Mouse (Mus musculus): ENCODE measurements around the gene Mafk. TPM values are rescaled to one million over a fixed set of nuclear protein-coding genes. Genes with fewer than 3 reads are reported as not detected.

Gene Mafk
- polyA plus RNA-seq, 1 experiment from 2014 or later = 12.5 TPM

DNA sequence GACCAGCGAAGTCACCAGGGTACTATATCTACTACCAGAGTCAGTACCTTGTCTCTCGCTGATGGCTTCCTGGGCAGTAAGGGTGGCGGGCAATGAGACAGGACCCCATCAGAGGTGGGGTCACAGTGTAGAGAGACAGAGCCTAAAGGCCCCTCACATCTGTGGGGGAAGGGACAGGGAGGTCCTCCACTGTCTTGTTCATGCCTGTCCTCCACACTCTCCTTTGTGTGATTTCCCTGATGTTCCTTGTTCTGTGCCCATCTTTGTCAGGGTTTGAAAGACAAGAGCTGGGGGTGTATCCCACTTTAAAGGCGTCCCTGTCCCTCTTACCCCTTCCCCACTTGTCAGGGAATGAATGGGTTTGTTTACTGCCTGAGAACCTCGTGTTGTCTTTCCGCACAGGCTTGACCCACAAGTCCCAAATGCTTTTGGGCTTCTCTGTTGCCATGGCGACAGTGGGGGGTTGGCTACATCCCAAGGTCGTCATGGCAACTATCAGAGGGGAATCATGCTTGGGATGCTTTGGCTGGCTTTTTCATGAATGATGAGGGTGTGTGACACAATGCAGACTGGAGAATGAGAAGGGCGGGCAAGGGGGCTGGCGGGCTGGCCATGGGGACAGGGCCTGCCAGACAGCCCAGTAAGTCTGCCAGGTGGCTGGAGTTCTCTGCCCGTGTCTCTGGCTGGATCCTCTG, 6.3 kb downstream of the Mafk start:
- H3K4me2 ChIP-seq = peak overlapping the region; percentile 34
- peaks cover 55% of the 10 kb centered on the region for H3K4me1 ChIP-seq
- H3K27ac ChIP-seq = peak overlapping the region; percentile 75
- no peaks in the 10 kb centered on the region for H3K27me3 ChIP-seq
- ATAC-seq (ENCODE audit: insufficient number of reproducible peaks, low FRiP score, low TSS enrichment, low read depth) = no peak
- H3K9ac ChIP-seq = peak overlapping the region; percentile 26; the same call in 1 of the 2 replicates
- no peaks in the 10 kb centered on the region for H3K9me3 ChIP-seq
- no peak overlapping the region for H3K4me3 ChIP-seq
- H3K36me3 ChIP-seq = peaks cover 22% of the 10 kb centered on the region
- 39% methylated on average over 11 of the region's 11 CpGs for WGBS

DNA sequence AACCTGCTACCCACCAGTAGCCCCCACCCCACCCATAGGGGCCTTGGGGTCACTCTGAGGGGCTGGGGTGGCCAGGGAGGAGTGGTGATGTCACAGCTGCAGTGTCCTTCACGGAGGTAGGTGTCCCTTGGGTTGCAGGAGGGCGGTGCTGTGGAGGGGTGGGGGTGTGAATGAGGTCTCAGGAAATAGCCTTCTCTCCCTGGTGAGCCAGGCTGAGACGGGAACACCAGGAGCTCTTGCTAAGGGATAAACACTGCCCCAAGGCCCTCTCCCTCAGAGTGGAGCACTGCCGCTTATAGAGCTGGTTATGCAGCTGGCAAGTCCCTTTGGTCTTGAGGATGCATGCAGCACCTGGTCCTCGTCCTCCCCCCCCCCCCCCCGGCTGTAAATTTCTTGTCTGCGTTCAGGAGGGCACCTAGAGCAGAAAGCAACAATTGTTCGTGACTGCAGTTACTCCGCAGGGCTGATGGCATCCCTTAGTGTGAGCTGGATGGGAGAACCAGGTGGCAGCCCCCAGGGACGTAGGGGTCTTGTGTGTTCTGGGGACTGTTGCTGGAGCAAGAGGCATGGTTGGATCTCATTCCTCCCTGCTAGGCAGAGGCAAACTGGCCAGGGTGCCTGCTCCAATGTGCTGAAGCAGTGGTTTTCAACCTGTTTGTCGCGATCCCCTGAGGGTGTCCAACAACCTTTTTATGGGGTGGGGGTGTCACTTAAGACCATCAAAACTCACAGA, 7.0 kb downstream of the Mafk start:
- ATAC-seq (ENCODE audit: insufficient number of reproducible peaks, low FRiP score, low TSS enrichment, low read depth) = no peak
- peak overlapping the region; percentile 27 for H3K4me2 ChIP-seq
- H3K4me3 ChIP-seq = no peak overlapping the region
- H3K27me3 ChIP-seq = no peaks in the 10 kb centered on the region
- H3K4me1 ChIP-seq = peaks cover 53% of the 10 kb centered on the region
- H3K9me3 ChIP-seq = no peaks in the 10 kb centered on the region
- peaks cover 22% of the 10 kb centered on the region for H3K36me3 ChIP-seq
- WGBS = 33% methylated on average over 12 of the region's 12 CpGs
- 0 out of 2 replicates have a peak overlapping the region, but pooled peaks have one; percentile 5 for H3K27ac ChIP-seq
- H3K9ac ChIP-seq = peak overlapping the region; percentile 26; the same call in 1 of the 2 replicates

DNA sequence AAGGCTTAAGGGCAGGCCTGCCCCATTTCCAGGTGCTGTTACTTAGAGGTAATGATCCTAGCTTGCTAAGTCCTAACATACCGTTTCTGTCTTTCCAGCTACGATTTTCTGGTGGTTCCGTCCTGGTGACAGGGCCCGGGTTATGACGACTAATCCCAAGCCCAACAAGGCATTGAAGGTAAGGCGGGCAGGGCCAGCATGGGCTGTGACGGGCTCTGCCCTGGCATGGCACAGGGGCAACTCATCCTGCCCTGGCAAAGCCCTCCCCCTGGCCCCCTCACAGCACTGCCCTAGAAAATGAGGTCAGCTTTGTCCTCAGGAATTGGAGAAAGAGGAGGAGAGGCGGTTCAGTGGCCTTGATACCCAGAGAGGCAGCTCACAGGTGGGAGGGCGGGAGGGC, 7.7 kb downstream of the Mafk start:
- peaks cover 22% of the 10 kb centered on the region for H3K36me3 ChIP-seq
- no peaks in the 10 kb centered on the region for H3K9me3 ChIP-seq
- peaks cover 53% of the 10 kb centered on the region for H3K4me1 ChIP-seq
- H3K27ac ChIP-seq = no peak overlapping the region
- H3K9ac ChIP-seq = no peak overlapping the region
- no peak overlapping the region for H3K4me3 ChIP-seq
- ATAC-seq (ENCODE audit: insufficient number of reproducible peaks, low FRiP score, low TSS enrichment, low read depth) = no peak
- WGBS = 84% methylated on average over 9 of the region's 9 CpGs
- H3K27me3 ChIP-seq = no peaks in the 10 kb centered on the region
- no peak overlapping the region for H3K4me2 ChIP-seq

DNA sequence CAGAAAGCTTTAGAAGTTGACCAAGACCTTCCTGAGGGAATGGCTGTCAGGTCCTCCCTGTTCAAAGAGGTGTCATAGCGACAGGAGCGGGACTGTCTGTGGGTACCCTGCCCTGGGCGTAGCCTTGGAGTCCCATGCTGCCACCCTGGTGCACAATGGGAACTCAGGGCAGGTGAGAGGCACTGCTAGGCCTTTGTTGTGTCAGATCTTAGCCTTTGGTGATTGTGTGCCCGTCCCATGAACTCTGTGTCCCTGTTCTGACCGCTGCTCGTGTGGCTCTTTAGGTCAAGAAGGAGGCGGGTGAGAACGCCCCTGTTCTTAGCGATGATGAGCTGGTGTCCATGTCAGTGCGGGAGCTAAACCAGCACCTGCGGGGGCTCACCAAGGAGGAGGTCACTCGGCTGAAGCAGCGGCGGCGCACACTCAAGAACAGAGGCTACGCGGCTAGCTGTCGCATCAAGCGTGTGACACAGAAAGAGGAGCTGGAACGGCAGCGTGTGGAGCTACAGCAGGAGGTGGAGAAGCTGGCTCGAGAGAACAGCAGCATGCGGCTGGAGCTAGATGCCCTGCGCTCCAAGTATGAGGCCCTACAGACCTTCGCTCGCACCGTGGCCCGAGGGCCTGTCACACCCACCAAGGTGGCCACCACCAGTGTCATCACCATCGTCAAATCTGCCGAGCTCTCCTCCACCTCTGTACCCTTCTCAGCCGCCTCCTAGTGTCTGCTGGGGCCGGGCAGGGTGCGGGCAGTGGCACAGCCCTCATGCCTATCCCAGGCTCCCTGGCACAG, 8.7 kb downstream of the Mafk start:
- Histone ChIP-seq H3K4me1 (peaks cover 50% of the 10 kb centered on the region), H3K4me2 (no peak overlapping the region), H3K36me3 (peaks cover 22% of the 10 kb centered on the region), H3K27ac (no peak overlapping the region), H3K9me3 (no peaks in the 10 kb centered on the region), H3K4me3 (no peak overlapping the region), H3K27me3 (no peaks in the 10 kb centered on the region), H3K9ac (no peak overlapping the region)
- ATAC-seq (ENCODE audit: insufficient number of reproducible peaks, low FRiP score, low TSS enrichment, low read depth) = no peak
- WGBS = 93% methylated on average over 33 of the region's 33 CpGs

DNA sequence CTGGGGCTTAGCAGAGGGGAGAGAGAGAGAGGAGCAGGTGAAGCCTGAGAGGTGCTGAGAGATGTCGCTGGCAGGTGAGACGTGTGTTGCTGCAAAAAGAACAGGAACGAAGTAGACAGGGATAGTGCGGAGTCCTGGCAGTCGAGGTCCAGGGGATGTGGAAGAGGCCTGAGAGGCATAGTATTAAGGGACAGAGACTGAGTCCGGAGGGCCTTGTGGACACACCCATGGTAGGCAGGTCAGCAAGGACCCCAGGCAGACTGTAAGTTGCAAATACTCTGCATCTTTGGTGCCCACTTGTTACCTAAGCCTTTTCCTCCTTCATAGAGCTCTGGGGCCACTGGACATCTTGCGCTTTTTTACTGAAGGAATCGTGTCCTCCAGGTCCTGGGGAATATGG, 9.9 kb downstream of the Mafk start:
- H3K36me3 ChIP-seq = peaks cover 22% of the 10 kb centered on the region
- H3K27me3 ChIP-seq = no peaks in the 10 kb centered on the region
- H3K4me2 ChIP-seq = no peak overlapping the region
- 91% methylated on average over 8 of the region's 8 CpGs for WGBS
- no peaks in the 10 kb centered on the region for H3K9me3 ChIP-seq
- H3K27ac ChIP-seq = no peak overlapping the region
- no peak for ATAC-seq (ENCODE audit: insufficient number of reproducible peaks, low FRiP score, low TSS enrichment, low read depth)
- H3K9ac ChIP-seq = no peak overlapping the region
- no peak overlapping the region for H3K4me3 ChIP-seq
- peaks cover 42% of the 10 kb centered on the region for H3K4me1 ChIP-seq

DNA sequence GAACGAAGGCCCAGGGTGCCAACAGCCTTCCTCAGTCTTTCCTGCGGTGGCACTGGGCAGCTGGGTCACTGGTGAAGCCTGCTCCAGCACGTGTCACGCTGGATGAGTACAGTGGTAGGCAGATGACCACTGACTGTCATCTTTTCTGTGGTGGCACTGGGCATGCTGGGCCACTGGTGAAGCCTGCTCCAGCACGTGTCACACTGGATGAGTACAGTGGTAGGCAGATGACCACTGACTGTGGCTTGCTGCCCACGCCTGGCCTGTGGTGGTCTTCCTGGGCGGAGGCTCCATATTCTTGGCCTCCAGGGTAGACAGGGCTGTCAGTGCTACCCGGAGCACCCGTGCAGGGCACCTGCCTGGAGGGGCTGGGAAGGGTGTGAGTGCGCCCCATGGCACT, 10.6 kb downstream of the Mafk start:
- Histone ChIP-seq H3K4me3 (no peak overlapping the region), H3K9ac (no peak overlapping the region), H3K36me3 (peaks cover 22% of the 10 kb centered on the region), H3K4me1 (peaks cover 35% of the 10 kb centered on the region), H3K27me3 (no peaks in the 10 kb centered on the region), H3K4me2 (no peak overlapping the region), H3K27ac (no peak overlapping the region), H3K9me3 (no peaks in the 10 kb centered on the region)
- ATAC-seq (ENCODE audit: insufficient number of reproducible peaks, low FRiP score, low TSS enrichment, low read depth) = no peak
- WGBS = 90% methylated on average over 10 of the region's 10 CpGs

DNA sequence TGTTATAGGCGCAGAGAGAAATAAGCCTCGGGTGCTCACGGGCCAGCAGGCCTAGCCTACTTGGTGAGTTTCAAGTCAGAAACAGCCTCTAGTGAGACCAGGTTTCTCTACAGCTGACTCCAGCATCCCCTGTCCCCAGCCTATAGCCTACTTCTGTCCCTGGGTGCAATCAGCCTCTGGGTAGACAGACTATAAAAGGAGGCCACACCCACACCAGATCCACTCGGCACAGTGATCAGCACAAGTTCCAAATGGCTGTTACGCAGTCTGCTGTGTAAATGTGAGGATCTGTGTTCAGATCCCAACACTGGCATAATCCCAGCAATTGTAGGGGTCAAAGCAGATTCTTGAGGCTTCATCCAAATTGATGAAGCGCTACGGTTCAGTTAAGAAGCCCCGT, 11.9 kb downstream of the Mafk start:
- Histone ChIP-seq H3K4me2 (no peak overlapping the region), H3K27me3 (no peaks in the 10 kb centered on the region), H3K4me1 (peaks cover 22% of the 10 kb centered on the region), H3K9me3 (no peaks in the 10 kb centered on the region), H3K36me3 (peaks cover 22% of the 10 kb centered on the region), H3K9ac (no peak overlapping the region), H3K27ac (no peak overlapping the region), H3K4me3 (no peak overlapping the region)
- 52% methylated on average over 8 of the region's 8 CpGs for WGBS
- no peak for ATAC-seq (ENCODE audit: insufficient number of reproducible peaks, low FRiP score, low TSS enrichment, low read depth)

DNA sequence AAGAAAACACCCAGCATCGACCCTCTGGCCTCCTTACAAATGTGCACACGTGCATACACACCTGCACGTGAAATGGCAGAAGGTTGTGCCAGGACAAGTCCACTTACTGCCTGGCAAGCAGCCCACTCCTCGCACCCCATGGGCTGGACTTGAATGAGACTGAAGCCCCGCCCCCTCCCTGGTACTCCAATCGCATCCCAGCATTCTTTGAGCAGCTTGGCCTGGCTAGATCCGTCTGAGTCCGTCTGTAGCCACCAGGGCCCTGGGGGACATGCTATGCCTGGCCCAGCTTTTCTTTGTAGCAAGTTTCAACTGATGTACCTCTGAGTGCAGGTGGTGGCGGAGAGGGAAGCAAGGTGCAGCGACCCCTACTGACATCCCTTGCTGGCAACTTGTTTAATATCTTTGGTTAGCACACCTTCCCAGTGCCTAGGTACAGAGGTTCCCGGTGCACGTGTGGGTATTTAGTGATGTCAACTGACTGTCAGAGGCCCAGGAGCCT, 12.3 kb downstream of the Mafk start:
- ATAC-seq (ENCODE audit: insufficient number of reproducible peaks, low FRiP score, low TSS enrichment, low read depth) = no peak
- Histone ChIP-seq H3K9me3 (no peaks in the 10 kb centered on the region), H3K27me3 (no peaks in the 10 kb centered on the region), H3K4me1 (peaks cover 18% of the 10 kb centered on the region), H3K4me3 (no peak overlapping the region), H3K27ac (no peak overlapping the region), H3K4me2 (0 out of 2 replicates have a peak overlapping the region, but pooled peaks have one; percentile 10), H3K36me3 (peaks cover 22% of the 10 kb centered on the region), H3K9ac (no peak overlapping the region)
- WGBS = 6% methylated on average over 12 of the region's 12 CpGs

DNA sequence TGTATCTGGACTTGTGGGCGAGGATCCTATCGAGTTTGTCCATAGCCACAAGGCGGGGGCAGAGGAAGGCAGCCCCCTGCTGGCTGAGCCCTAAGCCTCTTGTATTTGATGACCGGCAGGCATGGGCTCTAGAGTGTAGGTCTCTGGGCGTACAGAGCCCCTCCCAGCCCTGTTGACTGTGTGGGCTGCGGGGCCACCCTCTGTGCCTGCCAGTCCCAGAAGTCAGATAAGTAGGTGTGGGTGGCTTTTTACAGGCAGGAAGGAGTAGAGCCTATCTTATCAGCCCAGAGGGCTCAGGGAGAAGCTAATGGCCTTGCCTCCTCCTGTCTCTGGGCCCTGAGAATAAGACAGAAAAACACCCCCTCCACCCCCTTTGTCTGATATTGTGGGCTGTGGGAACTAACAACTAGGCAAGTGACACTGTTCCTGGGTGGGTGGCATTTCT, 12.8 kb downstream of the Mafk start:
- no peak for ATAC-seq (ENCODE audit: insufficient number of reproducible peaks, low FRiP score, low TSS enrichment, low read depth)
- Histone ChIP-seq H3K4me2 (no peak overlapping the region), H3K36me3 (peaks cover 22% of the 10 kb centered on the region), H3K4me1 (peaks cover 18% of the 10 kb centered on the region), H3K9ac (no peak overlapping the region), H3K9me3 (no peaks in the 10 kb centered on the region), H3K4me3 (no peak overlapping the region), H3K27me3 (no peaks in the 10 kb centered on the region), H3K27ac (no peak overlapping the region)
- 16% methylated on average over 6 of the region's 6 CpGs for WGBS

DNA sequence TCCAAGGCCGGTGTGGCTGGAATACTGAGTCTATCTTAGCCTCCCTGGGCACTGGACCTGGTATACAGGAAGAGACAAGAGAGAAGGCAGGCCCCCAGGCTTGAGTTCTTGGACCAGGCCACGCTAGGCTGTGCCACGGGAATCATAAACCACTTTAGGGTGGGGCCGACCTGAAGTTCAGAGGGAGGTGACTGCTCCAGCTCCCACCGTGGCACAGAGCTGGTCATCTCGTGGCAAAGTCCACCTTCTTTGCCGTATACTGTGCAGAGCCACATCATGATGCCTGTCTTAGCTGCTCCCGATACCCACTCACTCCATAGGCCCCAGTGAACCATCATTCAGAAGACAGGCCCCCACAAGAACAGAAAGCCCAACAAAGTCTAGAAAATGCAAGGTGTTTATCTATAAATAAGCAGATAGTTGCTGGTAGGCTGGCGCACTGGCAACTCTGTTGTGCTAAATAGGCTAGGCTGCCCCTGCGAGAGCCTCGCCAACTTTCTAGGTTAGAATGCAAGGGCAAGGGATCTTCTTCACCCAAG, 13.3 kb downstream of the Mafk start:
- no peak overlapping the region for H3K27ac ChIP-seq
- no peak overlapping the region for H3K4me3 ChIP-seq
- H3K36me3 ChIP-seq = peaks cover 20% of the 10 kb centered on the region
- H3K4me1 ChIP-seq = peaks cover 18% of the 10 kb centered on the region
- ATAC-seq (ENCODE audit: insufficient number of reproducible peaks, low FRiP score, low TSS enrichment, low read depth) = no peak
- no peaks in the 10 kb centered on the region for H3K9me3 ChIP-seq
- H3K27me3 ChIP-seq = no peaks in the 10 kb centered on the region
- H3K9ac ChIP-seq = no peak overlapping the region
- 88% methylated on average over 11 of the region's 11 CpGs for WGBS
- H3K4me2 ChIP-seq = no peak overlapping the region

DNA sequence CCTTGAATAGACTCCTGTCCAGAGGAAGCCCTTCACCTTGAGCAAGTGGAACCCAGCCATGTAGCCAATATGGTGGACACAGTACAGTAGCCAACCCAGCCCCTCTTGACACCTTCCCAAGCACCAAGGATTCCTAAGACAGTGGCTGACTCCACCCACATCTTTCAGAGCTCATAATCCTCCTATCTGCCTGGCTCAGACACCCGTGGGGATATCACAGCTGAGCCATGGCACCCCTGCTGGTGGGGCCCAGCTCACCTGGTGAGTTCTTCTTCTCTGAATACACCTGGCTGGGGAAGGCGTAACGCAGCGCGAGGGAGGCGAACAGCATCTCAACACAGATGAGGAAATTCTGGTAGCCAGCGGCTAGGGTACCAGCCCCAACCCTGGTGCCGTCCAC, 14.6 kb downstream of the Mafk start:
- H3K9me3 ChIP-seq = no peaks in the 10 kb centered on the region
- H3K9ac ChIP-seq = no peak overlapping the region
- no peak for ATAC-seq (ENCODE audit: insufficient number of reproducible peaks, low FRiP score, low TSS enrichment, low read depth)
- H3K4me1 ChIP-seq = peaks cover 18% of the 10 kb centered on the region
- peaks cover 7% of the 10 kb centered on the region for H3K36me3 ChIP-seq
- no peak overlapping the region for H3K27ac ChIP-seq
- H3K4me2 ChIP-seq = no peak overlapping the region
- WGBS = 87% methylated on average over 8 of the region's 8 CpGs
- no peaks in the 10 kb centered on the region for H3K27me3 ChIP-seq
- no peak overlapping the region for H3K4me3 ChIP-seq

All from limb, embryonic 15.5 days (tissue).